Mouse (Mus musculus) ES-Bruce4 (cell line): ENCODE data around the gene Ston1. TPM values are rescaled to one million over a fixed set of nuclear protein-coding genes. Genes with fewer than 3 reads are reported as not detected.

Source experiments
- H3K27ac ChIP-seq: 2 replicates; pipeline ENCODE4 v1.5.1; 2012; ENCODE audit warnings: low read length, inconsistent platforms; ENCODE audit not compliant: insufficient read depth
- H3K27me3 ChIP-seq: 2 replicates; pipeline ENCODE4 v1.6.1; 2012; ENCODE audit warnings: mild to moderate bottlenecking, low read length, inconsistent platforms; ENCODE audit not compliant: control insufficient read depth, poor library complexity, insufficient read depth, severe bottlenecking
- H3K36me3 ChIP-seq: 2 replicates; pipeline ENCODE4 v1.6.1; 2012; ENCODE audit warnings: inconsistent platforms, mild to moderate bottlenecking, low read length, moderate library complexity; ENCODE audit not compliant: control insufficient read depth, poor library complexity, insufficient read depth, severe bottlenecking
- H3K4me1 ChIP-seq: one replicate; pipeline ENCODE4 v1.8.1; 2011; ENCODE audit warnings: low read length; ENCODE audit not compliant: control insufficient read depth, insufficient read depth
- H3K4me3 ChIP-seq: 2 replicates; pipeline ENCODE4 v1.5.1; 2011; ENCODE audit warnings: low read depth, mild to moderate bottlenecking, low read length
- H3K9ac ChIP-seq: 2 replicates; pipeline ENCODE4 v1.6.1; 2012; ENCODE audit warnings: low read depth, mild to moderate bottlenecking, inconsistent platforms; ENCODE audit not compliant: poor library complexity, severe bottlenecking
- H3K9me3 ChIP-seq: replicated peaks from 2 replicates; pipeline ENCODE4 v1.6.1; 2012; ENCODE audit warnings: mild to moderate bottlenecking, low read length, inconsistent platforms; ENCODE audit not compliant: control insufficient read depth, poor library complexity, insufficient read depth, severe bottlenecking
- CTCF ChIP-seq: IDR thresholded peaks from one replicate; pipeline ENCODE4 v1.8.1; 2011; ENCODE audit warnings: low read depth, low read length
- EP300 ChIP-seq: IDR thresholded peaks from 2 replicates; pipeline ENCODE4 v1.6.1; 2011; ENCODE audit warnings: low read depth, low read length; ENCODE audit not compliant: insufficient read depth
- POLR2A ChIP-seq: IDR thresholded peaks from one replicate; pipeline ENCODE4 v1.8.1; 2011; ENCODE audit warnings: low read length; ENCODE audit not compliant: insufficient read depth
- polyA plus RNA-seq: library from polyadenylated mRNA; stranded (reverse); fragments of >200 nt; gene quantifications from 2 replicates; pipeline ENCODE4 v1.2.4, GENCODE M21; 2011; ENCODE audit warnings: low read depth; ENCODE audit not compliant: missing spikeins, insufficient read depth, insufficient read length

Ston1 gene
- polyA plus RNA-seq, 1 experiment: 30.3 TPM

DNA sequence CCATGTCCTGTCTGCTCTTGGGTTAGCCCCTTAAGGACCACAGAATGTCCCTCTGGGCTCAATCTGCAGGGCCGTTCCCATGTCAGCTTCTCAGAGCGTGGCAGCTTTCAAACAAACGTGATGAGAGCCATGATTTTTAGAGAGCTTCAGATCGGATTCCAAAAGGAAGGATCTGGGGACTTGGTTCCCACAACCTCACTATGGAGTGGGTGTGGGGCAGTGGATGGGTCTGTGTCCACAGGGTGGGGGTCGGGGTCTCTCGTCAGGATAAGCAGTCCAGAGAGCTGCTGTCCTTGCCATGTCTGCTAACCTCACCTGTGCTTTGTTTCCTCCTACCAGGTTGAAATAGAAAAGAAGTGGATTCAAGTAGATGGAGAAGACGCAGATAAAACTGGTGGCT is 47.4 kb downstream of the Ston1 start:
- no peaks in the 10 kb centered on the region for H3K9me3 ChIP-seq
- no peaks in the 10 kb centered on the region for H3K4me1 ChIP-seq
- no peak overlapping the region for H3K27ac ChIP-seq
- no peak overlapping the region for H3K9ac ChIP-seq
- TF ChIP-seq POLR2A (no peak), EP300 (no peak), CTCF (no peak)
- no peaks in the 10 kb centered on the region for H3K27me3 ChIP-seq
- no peaks in the 10 kb centered on the region for H3K36me3 ChIP-seq
- H3K4me3 ChIP-seq: no peak overlapping the region

DNA sequence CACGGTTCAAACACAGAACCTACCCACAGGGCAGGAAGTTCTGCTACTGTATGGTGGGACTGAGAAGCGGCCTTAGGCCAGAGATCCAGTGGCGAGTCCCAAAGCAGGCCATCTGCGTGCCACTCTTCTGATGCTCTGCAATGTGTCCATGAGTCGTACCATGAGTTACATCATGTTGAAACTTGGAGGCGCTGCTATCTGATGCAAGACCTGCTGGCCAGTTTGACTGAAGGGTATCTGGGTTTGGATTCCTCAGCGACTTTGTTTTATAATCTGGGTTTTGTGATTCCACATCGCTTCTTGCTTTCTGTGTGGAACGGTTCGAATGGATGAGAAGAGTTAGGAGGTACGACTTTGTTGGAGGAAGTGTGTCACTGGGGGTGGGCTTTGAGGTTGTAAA is 47.8 kb downstream of the Ston1 start:
- no peak overlapping the region for H3K4me3 ChIP-seq
- H3K9me3 ChIP-seq: no peaks in the 10 kb centered on the region
- no peaks in the 10 kb centered on the region for H3K4me1 ChIP-seq
- no peak overlapping the region for H3K9ac ChIP-seq
- no peak overlapping the region for H3K27ac ChIP-seq
- H3K27me3 ChIP-seq: no peaks in the 10 kb centered on the region
- no peaks in the 10 kb centered on the region for H3K36me3 ChIP-seq
- TF ChIP-seq POLR2A: no peak
- no peak for TF ChIP-seq CTCF
- no peak for TF ChIP-seq EP300

DNA sequence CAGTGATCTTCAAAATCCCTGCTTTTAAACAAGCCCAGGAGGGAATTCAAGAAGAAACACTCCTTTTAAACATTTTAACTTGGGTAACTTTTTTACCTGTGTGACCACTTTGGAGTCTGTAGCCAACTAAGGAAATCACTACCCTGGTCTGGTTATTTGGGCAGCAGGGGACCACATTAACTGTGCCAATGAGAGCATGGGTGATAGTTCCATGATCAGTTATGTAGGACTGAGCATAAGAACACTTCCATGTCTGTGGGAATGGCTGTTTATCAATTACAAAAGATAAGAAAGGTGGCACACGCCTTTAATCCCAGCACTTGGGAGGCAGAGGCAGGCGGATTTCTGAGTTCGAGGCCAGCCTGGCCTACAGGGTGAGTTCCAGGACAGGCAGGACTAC is 49.7 kb downstream of the Ston1 start:
- Histone ChIP-seq H3K36me3 (no peaks in the 10 kb centered on the region), H3K4me1 (no peaks in the 10 kb centered on the region), H3K27me3 (no peaks in the 10 kb centered on the region), H3K4me3 (no peak overlapping the region), H3K9me3 (no peaks in the 10 kb centered on the region), H3K27ac (no peak overlapping the region), H3K9ac (no peak overlapping the region)
- TF ChIP-seq POLR2A: no peak

DNA sequence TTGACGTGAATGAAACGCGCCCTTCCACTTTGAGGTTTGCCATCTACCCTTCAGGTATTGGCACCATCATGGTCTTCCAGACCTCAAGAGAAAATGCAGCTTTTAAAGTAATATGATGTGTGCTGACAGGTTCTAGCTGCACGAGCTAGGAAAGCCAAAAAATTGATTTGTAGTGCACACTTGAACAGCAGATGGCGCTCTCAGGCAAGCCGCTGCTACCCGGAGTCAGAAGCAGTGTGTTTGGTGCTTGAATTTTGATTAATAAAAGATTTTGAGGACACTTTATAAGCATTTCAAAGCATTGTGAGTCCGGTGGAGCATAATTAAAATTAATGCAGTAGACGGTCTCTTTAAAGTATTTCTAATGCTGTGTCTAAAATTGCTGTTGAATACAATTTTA is 54.5 kb downstream of the Ston1 start:
- H3K36me3 ChIP-seq: no peaks in the 10 kb centered on the region
- TF ChIP-seq CTCF (peak; percentile 89), EP300 (no peak)
- H3K4me3 ChIP-seq: no peak overlapping the region
- H3K27me3 ChIP-seq: no peaks in the 10 kb centered on the region
- H3K9ac ChIP-seq: no peak overlapping the region
- H3K4me1 ChIP-seq: no peaks in the 10 kb centered on the region
- H3K27ac ChIP-seq: no peak overlapping the region
- H3K9me3 ChIP-seq: no peaks in the 10 kb centered on the region

DNA sequence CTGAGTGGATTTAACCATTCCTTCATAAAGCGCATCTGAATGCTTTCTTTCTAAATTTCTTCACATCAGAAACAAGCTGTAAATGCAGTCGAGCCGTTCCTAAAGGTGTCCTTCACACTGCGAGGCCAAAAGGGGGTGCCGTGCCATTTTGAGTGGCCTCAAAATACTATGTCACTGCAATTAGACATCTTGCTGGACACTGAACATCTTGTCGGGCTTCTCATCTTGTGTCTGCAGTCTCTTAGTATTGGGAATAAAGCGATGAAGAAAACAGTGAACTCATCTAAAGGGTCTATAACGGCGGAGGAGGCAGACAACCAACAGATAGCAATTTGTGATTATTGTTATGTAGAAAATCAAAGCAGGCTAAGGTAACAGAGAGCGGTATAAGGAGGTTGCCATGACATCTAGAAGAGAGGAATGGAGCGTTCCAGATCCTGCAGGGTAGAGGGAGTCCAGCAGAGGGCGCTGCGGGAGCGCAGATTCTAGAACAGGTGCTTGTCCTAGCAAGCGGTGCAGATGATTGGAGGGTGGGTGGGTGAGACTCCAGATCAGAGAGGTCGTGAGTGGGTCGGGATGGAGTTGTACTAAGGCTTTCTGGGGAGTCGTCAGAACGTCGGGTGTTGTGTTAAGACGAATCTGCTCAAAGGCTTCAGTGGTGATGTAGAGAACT is 55.4 kb downstream of the Ston1 start:
- Histone ChIP-seq H3K9ac (no peak overlapping the region), H3K36me3 (no peaks in the 10 kb centered on the region), H3K4me1 (no peaks in the 10 kb centered on the region), H3K9me3 (no peaks in the 10 kb centered on the region), H3K4me3 (no peak overlapping the region), H3K27me3 (no peaks in the 10 kb centered on the region), H3K27ac (no peak overlapping the region)
- TF ChIP-seq POLR2A: no peak
- TF ChIP-seq CTCF: peak; percentile 94

DNA sequence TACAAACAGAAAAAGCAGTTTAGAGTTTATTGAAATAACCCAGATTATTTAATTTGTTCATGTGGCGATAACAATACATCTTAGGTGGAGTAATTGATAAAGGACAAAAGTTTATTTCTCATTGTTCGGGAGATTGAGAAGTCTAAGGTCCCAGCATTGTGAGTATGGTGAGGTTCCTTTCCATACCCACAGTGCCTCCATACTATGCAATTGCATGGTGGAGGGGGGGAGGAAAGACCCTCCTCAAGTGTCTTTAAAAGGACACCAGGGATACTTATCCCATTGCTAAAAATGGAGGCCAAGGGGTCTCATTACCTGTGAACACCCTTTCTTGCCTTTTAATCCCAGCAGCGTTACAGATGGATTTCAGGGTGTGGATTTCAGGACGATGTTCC is 55.9 kb downstream of the Ston1 start:
- Histone ChIP-seq H3K4me3 (no peak overlapping the region), H3K9ac (no peak overlapping the region), H3K27ac (no peak overlapping the region), H3K27me3 (no peaks in the 10 kb centered on the region), H3K36me3 (no peaks in the 10 kb centered on the region), H3K4me1 (no peaks in the 10 kb centered on the region), H3K9me3 (no peaks in the 10 kb centered on the region)
- no peak for TF ChIP-seq CTCF
- TF ChIP-seq EP300: no peak
- no peak for TF ChIP-seq POLR2A
